Mouse (Mus musculus) T-helper 2 cell (primary cell): Measurements from ENCODE around the gene Smarcb1.

Experiments
- in situ Hi-C: fragments of 300-600 bp; cut with MboI, MseI; formaldehyde crosslinking; loops from one replicate; pipeline ENCODE4 v1.15.1; 2025; ENCODE audit warnings: high pct_unique_total_duplicates

The Smarcb1 gene

DNA sequence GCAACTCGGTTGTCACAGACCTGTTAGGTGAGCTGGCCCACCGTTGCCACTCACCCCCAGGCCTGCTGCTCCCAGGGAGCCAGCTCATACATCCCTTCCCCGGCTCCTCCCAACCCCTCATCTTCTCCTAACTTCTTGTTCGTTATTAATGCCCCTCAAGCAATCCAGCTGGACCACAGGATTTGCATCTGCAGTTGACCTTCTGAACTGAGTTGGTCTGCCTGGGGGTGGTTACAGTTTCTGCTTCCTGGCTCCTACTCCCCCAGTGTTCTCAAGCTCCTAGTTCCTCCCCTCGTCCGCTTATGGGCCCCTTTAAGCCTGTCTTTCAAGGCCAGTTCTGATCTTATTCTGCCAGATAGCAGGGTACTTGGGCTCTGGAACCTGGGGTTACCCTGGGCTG is 26.8 kb downstream of the Smarcb1 start:
- in situ Hi-C loops, result no loop called here

DNA sequence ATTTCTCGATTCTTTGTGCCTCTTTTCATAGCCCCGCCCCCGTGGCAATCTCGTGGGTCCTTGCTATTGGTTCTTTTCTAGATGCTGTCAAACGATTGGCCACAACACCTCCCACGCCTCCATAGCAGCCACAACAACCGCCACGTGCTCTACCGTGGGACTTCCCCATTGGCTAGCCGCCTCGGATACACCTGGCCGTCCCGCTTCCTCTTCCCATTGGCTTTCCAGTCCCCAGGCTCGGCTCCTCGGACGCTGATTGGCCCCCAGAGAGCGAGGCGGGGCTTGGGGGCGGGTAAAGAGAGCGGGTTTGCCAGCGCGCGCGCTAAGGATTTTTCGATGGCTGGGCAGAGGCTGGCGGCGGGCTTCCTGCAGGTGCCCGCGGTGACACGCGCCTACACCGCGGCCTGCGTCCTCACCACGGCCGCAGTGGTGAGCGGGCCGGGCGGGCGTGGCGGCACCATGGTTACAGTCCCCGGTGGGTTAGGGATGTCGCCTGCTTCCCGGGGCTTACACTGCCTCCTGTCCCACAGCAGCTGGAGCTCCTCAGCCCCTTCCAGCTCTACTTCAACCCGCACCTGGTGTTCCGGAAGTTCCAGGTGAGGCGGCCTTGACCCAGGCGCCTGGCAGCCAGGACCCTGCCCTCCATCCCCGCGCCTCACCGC is 28.2 kb downstream of the Smarcb1 start, which contains the start of gene Derl3:
Derl3 (plus strand) TSS at position 325 of the 662 bp plus-strand sequence.
- in situ Hi-C loops, result no loop called here

DNA sequence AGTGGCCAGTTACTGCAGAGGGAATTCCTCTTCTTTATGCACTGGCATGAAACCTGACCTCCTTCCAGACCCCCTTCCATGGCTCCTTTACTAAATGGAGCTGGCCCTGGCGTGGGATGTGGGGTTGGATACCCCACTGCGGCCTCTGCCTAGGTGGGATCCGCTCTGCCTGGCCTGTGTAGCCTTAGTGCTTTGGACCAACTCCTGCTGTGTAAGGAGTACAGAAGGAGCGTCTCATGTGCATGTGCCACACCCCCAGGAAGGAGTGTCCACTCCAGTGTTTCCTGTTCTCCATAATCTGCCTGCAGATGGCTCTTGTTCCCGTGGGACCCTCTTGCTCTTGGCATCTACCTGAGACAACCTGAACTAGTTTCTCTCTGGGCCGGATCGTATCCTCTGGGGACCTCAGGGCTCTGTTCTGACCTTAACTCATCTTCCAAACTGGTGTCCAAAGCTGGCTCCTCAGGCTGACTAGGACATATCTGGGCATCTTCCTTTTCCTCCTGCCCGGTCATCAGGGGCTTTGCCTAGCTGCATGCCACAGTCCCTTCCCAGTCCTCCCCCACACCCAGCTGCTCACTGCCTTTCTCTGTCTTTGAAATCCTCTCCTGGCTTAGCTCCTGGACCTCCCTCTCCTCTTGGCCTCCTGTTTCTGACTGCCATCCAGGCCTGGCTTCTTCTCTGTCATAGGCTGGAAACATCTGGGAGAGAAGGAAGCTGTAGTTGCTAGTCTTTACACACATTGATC is 31.8 kb downstream of the Smarcb1 start:
- in situ Hi-C loops, result loop anchor here (5.0 kb wide), 1 partner anchor 63 kb away; the partner anchor contains the start of gene Gm5134

DNA sequence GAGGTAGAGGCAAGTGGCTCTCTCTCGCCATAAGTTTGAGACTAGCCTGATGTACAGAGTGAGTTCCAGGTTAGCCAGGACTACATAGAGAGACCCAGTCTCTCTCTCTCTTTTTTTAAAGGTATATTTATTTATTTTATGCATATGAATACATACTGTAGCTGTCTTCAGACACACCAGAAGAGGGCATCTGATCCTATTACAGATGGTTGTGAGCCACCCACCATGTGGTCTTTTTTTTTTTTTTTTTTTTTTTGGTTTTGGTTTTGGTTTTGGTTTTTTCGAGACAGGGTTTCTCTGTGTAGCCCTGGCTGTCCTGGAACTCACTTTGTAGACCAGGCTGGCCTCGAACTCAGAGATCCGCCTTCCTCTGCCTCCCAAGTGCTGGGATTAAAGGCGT is 33.9 kb downstream of the Smarcb1 start:
- in situ Hi-C loops, result loop anchor here (5.0 kb wide), 1 partner anchor 65 kb away; the partner anchor contains the start of gene Gm5134

DNA sequence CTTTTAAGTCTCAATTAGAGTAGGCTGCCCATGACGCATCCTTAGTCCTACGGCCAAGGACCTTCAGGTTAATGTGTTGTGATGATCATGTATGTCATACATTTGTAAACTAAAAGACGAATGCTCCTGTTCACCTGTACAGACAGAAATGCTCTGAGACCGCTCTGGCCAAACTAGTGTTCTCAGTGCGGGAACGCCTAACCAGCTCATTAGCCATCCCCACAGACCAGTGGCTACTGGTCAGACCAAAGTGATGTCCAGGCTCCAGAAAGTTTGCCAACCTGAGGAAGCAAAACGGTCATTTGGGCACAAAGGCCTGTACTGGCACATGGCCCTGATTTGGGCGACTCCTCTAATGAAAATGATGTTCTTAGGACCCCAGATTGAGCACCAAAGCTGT is 36.7 kb downstream of the Smarcb1 start:
- in situ Hi-C loops, result loop anchor here (5.0 kb wide), 1 partner anchor 68 kb away; the partner anchor contains the start of gene Gm5134

DNA sequence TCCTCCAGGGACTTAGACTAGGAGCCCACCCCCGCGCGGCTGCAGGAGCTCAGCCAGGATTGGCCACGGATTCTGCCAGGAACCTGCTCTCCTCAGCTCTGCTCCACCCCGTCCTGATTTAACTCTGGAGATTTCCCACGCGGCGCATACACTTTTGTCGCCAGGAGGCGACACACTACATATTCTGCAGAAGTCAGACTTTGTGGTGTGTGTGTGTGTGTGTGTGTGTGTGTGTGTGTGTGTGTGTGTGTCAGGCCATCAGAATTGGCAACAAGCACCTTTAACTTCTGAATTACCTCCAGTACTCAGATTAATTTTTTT is 38.2 kb downstream of the Smarcb1 start:
- in situ Hi-C loops, result no loop called here

DNA sequence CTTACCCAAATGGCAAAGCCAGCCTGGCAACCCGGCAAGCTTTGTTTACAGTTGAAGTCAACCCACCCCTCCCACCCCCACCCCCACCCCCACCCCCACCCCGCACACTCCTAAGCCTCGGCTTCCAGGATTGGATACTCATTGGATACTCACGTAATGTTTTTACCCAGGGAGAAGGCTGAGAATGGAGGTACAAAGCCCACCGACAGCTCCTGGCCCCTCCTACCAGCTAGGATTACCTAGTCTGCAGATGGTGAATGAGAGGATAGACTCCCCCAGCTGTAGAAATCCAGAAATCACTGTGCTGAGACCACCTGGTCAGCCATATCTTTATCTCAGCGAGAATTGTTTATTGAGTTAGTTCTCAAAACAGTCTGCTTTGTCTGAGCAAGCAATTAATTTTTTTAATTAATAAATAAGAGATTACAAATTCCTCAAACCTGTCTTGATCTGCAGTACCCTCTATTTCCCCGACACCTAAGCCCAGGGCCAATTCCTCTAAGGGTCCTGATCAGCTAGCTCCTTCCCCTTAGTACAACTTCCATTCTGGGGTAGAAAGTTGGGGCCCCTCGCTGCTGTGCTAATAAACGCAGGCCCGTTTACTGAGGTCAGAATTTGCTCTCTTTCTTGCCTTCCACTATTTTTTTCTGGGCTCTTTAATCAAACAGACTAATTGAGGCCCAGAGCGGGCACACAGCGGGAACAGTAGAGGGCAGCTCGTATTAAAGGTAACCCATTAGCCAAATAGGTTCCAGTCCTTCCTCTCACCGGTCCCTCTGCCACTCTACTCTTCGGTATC is 38.8 kb downstream of the Smarcb1 start:
- in situ Hi-C loops, result no loop called here

DNA sequence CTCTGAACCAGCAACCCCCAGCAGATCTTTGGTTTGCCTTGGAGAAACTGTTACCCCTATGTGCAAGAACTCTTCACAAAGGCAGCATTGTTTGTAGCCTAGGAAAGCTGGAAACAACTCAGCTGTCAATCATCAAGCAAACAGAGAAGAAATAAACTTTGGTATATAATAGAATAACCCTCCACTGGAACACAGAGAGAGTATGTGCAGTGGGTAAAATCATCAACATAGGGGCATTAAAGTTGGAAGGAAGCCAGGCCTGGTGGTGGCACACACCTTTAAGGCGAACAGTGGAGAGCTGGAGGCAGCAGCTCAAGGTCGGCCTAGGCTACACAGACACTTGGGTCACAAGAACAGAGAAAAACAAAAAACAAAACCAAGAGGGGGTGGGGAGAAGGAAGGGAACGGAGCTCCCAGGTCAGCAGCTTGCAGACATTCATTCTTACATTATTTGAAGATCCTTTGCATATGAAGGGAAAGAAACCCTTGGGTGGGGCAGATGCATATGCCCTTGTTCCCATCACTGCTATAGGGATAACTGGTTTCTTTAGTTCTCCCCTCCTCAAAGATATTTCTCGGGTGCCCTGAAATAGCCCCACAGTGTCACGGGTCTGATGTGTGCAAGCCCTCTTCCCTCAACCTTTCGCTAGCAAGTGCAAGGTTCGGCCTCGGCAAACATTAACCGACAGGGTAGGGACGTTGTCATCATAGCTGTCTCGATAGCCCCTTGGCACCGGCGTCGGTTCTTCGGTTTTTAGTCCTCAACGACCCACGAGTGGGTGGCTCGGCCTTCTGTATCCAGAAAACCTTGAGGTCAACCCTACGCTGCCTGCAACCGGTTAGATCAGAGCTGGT is 39.6 kb downstream of the Smarcb1 start:
- in situ Hi-C loops, result no loop called here

DNA sequence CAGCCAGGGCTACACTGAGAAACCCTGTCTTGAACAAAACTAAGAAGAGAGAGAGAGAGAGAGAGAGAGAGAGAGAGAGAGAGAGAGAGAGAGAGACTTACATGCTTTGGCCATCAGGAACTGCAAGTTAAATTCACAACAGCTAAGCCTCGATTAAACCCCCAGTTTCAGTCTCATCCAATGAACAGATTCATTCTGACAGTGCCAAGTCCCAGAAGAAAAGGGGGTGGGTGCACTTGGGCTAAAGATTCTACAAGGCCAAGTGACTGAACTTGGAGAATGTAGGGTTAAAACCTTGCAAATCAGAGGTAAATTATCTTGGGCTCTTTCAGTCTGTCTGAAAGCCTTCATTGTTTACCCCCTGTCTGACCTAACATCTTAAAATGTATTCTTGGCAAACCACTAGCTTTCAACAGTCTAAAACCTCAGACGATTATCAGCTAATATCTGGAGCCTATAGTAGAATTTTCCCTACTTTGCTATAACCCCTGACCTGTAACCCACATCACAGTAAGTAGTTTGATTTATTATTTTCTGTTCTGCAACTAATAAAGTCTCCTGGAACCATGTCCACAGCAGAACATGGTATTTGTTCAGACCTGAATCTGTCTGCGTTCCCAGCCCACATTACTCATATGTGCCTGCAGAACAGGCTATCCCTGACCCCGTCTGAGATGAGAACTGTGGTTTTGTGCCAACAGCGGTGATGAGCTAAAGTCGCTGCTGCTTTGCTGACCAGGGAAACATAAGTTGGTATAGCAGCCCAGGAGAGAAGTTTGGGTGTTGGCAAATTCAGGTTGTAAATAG is 40.4 kb downstream of the Smarcb1 start:
- in situ Hi-C loops, result no loop called here

DNA sequence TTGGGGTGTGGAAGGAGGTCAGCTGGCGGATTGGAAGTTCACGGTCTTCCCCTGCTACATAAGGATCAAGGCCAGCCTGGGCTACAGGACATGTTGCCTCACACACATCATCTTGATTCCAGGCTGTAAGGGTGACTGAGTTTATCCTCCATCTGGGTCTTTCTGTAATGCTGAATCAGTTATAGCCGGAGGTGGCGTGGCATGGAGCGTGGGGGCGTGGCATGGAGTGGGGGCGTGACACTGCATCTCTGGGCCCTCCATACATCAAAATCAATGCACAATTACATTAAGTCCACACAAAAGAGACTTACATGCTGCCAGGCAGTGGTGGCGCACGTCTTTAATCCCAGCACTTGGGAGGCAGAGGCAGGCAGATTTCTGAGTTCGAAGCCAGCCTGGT is 41.1 kb downstream of the Smarcb1 start:
- in situ Hi-C loops, result no loop called here

DNA sequence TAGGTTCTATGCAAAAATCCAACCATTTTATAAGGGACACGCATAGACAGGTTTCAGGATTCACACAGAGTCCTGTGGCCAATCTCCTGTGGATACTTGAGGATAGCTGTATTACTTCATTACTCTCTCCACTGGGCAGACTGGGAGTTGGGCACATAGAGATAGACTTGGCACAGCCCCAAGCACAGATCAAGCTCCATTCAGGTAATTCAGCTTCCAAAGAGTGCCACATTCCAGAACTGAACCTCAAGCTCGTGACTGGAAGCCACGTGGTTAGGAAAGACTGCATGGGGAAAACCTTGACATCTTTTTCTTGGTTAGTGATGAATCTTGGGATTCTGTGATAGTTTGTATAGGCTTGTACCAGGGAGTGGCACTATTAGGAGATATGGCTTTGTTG is 42.6 kb downstream of the Smarcb1 start:
- in situ Hi-C loops, result loop anchor here (10.0 kb wide), 1 partner anchor 806 kb away; no protein-coding TSS in a partner anchor

DNA sequence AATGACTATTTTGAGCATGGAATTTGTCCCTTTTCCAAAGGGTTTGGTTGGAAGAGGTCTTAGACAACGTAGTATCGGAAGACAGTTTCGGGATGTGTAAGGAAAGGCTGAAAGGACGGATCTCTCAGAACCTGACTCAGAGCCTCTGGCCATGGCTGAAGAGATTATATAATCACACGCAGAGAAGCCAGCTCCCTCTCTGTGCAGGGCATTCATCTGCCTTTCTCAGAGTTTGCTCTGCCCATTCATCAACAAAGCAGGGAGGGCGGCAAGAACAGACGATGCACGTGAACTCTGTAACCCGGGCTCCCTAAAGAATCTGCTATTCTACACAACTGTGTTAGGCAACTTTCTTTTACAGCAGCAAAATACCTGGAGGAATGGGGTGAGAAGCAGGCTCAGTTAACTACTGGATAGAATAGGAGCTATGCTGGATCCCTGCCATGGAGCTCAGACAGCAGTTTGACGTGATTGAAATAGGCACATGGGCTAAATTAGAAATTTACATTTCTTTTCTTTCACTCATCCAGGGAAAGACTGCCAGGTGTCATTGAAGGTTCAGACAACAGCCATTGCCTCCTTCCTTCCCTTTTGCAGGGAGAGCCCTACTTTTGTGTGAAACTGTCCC is 47.8 kb downstream of the Smarcb1 start:
- in situ Hi-C loops, result loop anchor here (10.0 kb wide), 1 partner anchor 811 kb away; no protein-coding TSS in a partner anchor

DNA sequence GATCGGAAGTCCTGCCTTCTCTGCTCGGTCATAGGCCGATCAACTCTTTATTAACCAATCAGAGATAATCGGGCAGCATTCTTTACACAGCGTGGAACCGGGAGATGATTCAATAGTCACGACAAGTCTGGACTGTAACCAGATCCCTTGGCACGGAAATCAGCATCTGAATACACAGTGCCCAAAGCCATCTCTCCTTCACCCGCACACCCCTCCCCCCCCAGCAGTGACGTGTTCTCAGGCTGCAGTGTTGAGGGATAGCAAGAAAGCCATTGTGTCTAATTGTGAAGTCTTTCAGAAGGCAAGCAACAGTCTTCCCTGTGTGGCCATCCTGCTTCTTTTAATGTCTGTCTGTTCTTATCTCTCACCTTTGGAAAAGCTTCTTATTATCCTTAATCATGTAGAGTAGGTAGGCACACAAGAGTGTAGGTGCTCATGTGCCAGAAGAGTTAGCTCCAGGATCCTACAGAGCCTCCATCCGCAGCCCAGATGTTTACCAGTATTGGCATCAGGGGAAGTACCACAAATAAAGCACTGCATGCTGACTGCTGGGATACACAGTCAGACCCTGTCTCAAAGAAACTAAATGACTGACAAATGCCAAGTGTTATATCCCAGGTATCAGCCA is 48.4 kb downstream of the Smarcb1 start:
- in situ Hi-C loops, result loop anchor here (10.0 kb wide), 1 partner anchor 812 kb away; no protein-coding TSS in a partner anchor

DNA sequence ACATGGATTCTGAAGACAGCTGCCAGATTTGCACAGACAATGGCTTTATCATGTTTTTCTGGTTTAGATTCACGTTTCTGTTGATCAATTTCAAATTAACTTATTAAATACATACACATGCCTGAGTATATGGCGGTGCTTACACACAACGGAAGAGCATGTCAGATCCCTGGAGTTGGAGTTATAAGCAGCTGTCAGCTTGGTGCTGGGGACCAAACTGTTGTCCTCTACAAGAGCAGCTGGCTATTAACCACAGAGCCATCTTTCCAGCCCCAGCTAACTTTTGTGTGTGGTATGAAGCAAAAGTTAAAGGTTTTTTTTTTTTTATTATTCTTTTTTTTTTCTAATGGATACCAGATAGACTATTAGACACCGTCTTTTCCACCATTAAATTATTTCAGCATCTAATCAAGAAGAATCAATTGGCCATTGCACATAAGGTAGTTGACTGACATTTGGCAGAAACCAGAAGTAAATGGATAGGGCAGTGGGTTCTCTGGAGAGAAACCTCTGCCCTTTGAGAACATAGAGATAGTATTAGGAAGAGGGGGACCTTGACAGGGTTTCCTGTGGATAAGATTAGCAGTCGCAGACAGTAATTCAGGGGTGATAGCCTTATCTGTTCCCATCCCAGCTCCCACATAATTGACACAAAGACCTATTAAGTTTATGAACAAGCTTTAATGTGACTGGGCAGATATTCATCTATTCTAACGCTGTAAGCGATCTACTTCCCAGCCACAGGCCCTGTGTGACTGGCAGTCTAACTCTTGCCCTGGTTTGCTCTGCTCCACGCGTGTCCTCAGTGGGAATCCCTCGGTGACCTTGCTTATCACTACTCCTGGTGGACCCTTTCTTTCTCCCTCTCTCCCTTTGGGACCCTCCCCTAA is 49.1 kb downstream of the Smarcb1 start:
- in situ Hi-C loops, result loop anchor here (10.0 kb wide), 1 partner anchor 813 kb away; no protein-coding TSS in a partner anchor

DNA sequence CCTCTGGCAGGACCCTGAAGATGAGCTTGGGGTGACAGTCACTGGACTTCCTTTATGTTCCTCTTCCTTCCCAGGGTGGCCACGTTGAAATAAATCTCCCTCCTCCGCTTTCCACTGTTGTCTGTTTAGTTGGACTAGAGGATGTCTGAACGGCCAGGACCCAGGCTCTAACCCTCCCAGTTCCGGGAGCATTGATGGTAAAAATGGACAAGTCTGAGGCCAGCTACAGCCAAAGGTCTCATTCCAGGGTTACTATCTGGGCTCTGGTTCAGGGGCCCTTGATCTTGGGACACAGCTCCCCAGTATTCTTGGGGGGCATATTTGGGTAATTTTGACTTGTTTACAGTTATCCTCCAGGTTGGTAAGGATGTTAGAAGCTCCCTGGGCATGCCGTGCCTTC is 59.8 kb downstream of the Smarcb1 start:
- in situ Hi-C loops, result no loop called here

DNA sequence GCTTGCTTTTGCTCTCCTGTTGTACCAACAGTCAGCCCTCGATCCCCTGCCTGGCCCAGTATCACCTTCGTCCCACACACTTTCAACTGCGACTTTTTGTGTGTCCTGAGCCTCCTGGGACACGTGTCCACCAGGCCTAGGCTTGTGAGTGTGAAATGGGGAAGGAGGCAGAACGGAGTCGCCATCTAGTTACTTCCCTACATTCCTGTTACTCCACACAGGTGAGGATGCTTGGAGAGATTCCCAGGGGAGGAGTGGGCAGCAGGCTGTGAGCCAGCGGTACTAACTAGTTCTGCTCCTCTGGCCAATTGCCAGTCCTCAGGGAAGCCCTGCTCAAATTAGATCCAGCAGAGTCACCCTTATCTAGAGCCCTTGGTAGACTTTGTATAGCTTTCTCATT is 60.7 kb downstream of the Smarcb1 start:
- in situ Hi-C loops, result no loop called here

DNA sequence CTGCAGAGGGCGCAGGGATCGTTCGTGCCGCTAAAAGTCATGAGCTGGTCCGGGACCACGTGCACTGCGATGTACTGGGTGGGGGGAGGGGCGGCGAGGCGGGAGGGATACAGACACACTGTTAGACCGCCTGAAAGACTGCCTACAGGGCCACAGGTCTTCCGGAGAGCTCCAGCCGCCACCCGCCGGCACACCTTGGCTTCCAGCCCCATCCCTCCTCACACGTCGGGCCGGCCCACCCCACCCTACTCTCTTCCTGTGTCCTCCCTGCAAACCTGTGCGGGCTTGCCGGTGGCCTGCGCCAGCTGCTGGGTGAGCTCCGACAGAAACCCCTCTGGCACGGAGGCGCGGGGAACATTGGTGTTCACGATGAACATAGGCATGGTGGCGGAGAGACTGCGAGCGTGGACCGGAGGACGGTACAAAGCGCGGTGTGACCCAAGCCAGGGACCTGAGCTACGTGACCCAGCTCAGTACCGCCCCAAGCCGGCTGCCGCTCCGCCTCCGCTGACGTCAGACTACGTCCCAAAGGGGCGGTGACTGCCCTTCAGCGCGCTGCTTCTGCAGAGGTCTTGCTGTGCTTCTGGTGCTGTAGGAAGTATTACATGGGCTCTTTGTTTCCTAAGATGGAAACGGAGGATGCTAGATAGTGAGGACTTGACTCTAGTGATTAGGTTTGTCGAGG is 61.5 kb downstream of the Smarcb1 start, which contains the start of gene Mif:
Mif (minus strand) TSS at position 455 of the 685 bp plus-strand sequence.
- in situ Hi-C loops, result loop anchor here (5.0 kb wide), 1 partner anchor 113 kb away; no protein-coding TSS in a partner anchor
